Mouse (Mus musculus): Measurements from ENCODE around the gene Smyd3.

Smyd3 gene

GRCm38 (mm10) chr1:179116729-179117663 lies 400.8 kb downstream of the Smyd3 start:
- DNase-seq (ENCODE audit: low spot score in 2 of 2) = peak in 1 of 2 experiments; percentile 30

- no peak for DNase-seq (ENCODE audit: low spot score in 2 of 2)
Measured at GRCm38 (mm10) chr1:179114833-179115495, 402.9 kb downstream of the Smyd3 start.

GRCm38 (mm10) chr1:179114385-179114784 lies 403.5 kb downstream of the Smyd3 start:
- DNase-seq (ENCODE audit: low spot score in 2 of 2) = no peak

GRCm38 (mm10) chr1:179108759-179109158 lies 409.1 kb downstream of the Smyd3 start:
- no peak for DNase-seq (ENCODE audit: low spot score in 2 of 2)

GRCm38 (mm10) chr1:179107761-179108694 lies 409.8 kb downstream of the Smyd3 start:
- DNase-seq (ENCODE audit: low spot score in 2 of 2) = no peak

GRCm38 (mm10) chr1:179107211-179107610 lies 410.6 kb downstream of the Smyd3 start:
- no peak for DNase-seq (ENCODE audit: low spot score in 2 of 2)

- no peak for DNase-seq (ENCODE audit: low spot score in 2 of 2)
Measured at GRCm38 (mm10) chr1:179106702-179107145, 411.1 kb downstream of the Smyd3 start.

GRCm38 (mm10) chr1:179106103-179106701 lies 411.6 kb downstream of the Smyd3 start:
- DNase-seq (ENCODE audit: low spot score in 2 of 2) = no peak

GRCm38 (mm10) chr1:179104447-179104846 lies 413.4 kb downstream of the Smyd3 start:
- no peak for DNase-seq (ENCODE audit: low spot score in 2 of 2)

- DNase-seq (ENCODE audit: low spot score in 2 of 2) = no peak
Measured at GRCm38 (mm10) chr1:179096993-179097392, 420.8 kb downstream of the Smyd3 start.

- DNase-seq (ENCODE audit: low spot score in 2 of 2) = no peak
Measured at GRCm38 (mm10) chr1:179096323-179096722, 421.5 kb downstream of the Smyd3 start.

GRCm38 (mm10) chr1:179089174-179089573 lies 428.7 kb downstream of the Smyd3 start:
- DNase-seq (ENCODE audit: low spot score in 2 of 2) = no peak

GRCm38 (mm10) chr1:179087033-179087998 lies 430.5 kb downstream of the Smyd3 start:
- DNase-seq (ENCODE audit: low spot score in 2 of 2) = peak in 1 of 2 experiments; percentile 29

- DNase-seq (ENCODE audit: low spot score in 2 of 2) = no peak
Measured at GRCm38 (mm10) chr1:179086208-179086607, 431.6 kb downstream of the Smyd3 start.

- DNase-seq (ENCODE audit: low spot score in 2 of 2) = no peak
Measured at GRCm38 (mm10) chr1:179083098-179083497, 434.7 kb downstream of the Smyd3 start.

GRCm38 (mm10) chr1:179073846-179074245 lies 444.0 kb downstream of the Smyd3 start:
- DNase-seq (ENCODE audit: low spot score in 2 of 2) = no peak

- DNase-seq (ENCODE audit: low spot score in 2 of 2) = no peak
Measured at GRCm38 (mm10) chr1:179072935-179073654, 444.7 kb downstream of the Smyd3 start.

- no peak for DNase-seq (ENCODE audit: low spot score in 2 of 2)
Measured at GRCm38 (mm10) chr1:179072406-179072805, 445.4 kb downstream of the Smyd3 start.

GRCm38 (mm10) chr1:179068990-179069389 lies 448.9 kb downstream of the Smyd3 start:
- no peak for DNase-seq (ENCODE audit: low spot score in 2 of 2)

GRCm38 (mm10) chr1:179065294-179065601 lies 452.6 kb downstream of the Smyd3 start:
- no peak for DNase-seq (ENCODE audit: low spot score in 2 of 2)
